Mouse (Mus musculus) neutrophil, adult 5-6 weeks (primary cell): ENCODE data around the gene Scn3b. TPM values are rescaled to one million over a fixed set of nuclear protein-coding genes. Genes with fewer than 3 reads are reported as not detected.

Source experiments
- ATAC-seq: fragments of 151-379, 151-347 bp; 2 replicates; pipeline ENCODE4 v1.8.0; 2017; ENCODE audit warnings: mild to moderate bottlenecking, moderate TSS enrichment; ENCODE audit not compliant: insufficient number of reproducible peaks, poor library complexity, low FRiP score, severe bottlenecking; ENCODE audit errors: extremely low read depth
- total RNA-seq: library from RNA; stranded (forward); fragments of 200-1000 nt; gene quantifications from 2 replicates; pipeline ENCODE4 v1.2.3, GENCODE M21; 2017

The Scn3b gene
- total RNA-seq = not detected in 2 replicates

- no peak for ATAC-seq
Measured at GRCm38 (mm10) chr9:40269103-40269861, at the start of gene Scn3b. TSS of gene Scn3b (plus strand) at chr9:40269217.

DNA sequence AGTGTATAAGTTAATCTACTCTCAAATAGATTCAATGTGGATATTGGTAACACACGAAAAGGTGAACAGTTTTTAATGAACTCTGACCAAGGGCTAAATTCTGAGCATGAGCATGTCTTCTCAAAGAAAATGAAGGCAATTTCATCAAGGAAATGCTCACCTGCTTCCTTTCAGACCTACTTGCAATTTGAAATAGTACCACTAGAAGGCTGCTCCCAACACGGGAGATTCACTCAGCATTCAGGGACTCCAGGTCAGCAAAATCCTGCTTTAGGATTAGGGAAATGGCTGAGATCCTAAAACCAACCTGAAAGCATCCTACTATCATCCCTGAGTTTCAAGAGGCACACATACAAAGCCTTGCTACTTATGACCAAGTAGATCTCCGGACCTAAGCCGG is 44.7 kb upstream of the Scn3b start:
- ATAC-seq = no peak

- ATAC-seq = no peak
Measured at GRCm38 (mm10) chr9:40227874-40228789, 40.9 kb upstream of the Scn3b start.

DNA sequence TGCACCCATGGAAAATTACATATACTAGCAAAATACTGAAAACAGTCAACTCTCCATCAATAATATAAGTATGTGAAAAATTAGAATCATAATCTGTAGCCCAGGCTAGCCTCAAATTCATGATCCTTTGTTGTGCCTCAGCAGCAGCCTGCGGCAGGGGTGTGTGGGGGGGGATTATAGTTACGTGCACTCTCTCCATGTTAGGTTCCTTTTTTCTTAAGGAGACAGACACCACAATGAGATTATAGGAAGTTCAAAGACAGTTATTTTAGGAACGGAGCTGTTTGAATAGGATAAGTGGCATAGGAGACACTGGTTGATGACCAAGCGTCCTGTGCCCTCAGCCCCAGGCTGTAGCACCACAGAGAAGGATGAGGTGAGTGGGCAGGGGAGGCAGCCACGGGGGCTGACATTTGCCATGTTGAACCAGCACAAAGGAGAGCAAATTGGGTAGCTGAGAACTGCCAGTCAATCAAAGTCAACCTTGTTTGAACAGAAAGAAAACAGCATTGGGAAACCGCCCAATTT is 40.1 kb upstream of the Scn3b start:
- no peak for ATAC-seq

GRCm38 (mm10) chr9:40229479-40229878 is 39.5 kb upstream of the Scn3b start:
- no peak for ATAC-seq

GRCm38 (mm10) chr9:40231019-40231418 is 38.0 kb upstream of the Scn3b start:
- no peak for ATAC-seq

- ATAC-seq = no peak
Measured at GRCm38 (mm10) chr9:40234233-40235072, 34.6 kb upstream of the Scn3b start.

DNA sequence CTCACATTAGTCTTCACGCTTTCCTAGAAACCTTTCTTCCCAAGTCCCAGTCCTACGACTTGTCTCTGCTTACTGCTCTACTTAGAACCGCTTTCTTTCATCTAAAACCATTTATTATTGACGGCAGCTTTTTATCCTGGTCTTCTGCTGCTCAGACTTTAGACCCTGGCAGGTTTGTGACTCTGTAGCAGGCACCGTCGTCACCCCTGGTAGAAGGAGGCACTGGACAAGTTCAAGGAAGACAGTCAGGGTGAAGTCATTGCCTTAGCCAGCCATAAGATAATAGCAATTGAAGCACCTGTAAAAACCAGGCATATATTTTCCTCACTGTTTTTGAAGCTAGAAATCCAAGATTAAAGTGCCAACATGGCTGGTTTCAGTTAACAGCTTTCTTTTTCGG is 33.8 kb upstream of the Scn3b start:
- no peak for ATAC-seq

- no peak for ATAC-seq
Measured at GRCm38 (mm10) chr9:40239749-40240148, 29.3 kb upstream of the Scn3b start.

DNA sequence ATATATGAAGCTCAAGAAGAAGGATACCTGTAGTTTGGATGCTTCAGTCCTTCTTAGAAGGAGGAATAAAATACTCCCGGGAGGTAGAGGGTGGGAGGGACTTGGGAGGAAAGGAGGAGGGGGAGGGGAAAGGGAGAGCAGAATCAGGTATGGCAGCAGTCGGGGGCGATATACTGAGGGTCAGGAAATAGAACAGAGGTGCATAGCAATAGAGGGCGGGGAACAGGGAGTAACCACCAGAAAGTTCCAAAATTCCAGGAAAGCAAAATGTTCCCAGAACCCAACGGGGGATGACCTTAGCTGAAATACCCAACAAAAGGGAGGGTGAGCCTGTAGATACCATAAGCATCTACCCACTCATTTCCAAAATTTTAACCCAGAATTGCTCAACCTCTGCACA is 28.7 kb upstream of the Scn3b start:
- ATAC-seq = no peak

GRCm38 (mm10) chr9:40241223-40241801 is 27.7 kb upstream of the Scn3b start:
- no peak for ATAC-seq

DNA sequence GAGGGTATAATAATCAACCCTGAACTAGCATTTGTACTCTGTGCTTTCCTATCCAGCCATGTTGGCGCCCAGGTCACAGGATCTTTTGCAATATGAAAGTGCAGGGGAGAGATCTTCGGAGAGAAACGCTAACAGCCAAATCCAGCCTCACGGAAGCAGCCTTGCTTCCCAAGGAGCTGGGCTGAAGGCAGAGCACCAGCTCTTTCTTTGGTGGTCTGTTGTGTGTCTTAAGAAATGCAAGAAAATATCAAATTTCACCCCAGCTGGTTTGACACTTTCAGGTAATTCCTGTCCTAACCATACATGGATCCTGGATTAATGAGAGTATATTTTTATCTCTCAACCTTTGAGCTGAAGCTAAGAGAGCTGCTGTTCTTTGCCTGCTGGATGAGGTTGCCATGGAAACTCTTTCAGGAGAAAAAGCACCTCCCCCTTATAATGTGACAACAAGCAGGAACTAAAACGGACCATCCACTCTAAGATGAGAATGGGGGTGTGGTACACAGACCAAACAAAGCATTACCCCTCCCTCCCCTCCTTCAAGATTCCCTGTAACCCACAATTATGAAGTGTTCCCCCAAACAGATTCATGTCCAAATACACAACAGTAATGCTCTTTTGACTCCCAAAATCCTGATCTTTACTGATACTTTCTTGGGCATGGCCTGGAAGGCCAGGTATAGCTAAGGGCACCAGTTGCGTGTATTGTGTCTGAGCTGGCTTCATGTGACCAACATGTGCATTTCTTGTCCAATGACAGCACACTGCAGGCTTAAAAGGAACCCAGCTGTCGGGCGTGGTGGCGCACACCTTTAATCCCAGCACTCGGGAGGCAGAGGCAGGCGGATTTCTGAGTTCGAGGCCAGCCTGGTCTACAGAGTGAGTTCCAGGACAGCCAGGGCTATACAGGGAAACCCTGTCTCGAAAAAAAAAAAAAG is 26.8 kb upstream of the Scn3b start:
- ATAC-seq = no peak

GRCm38 (mm10) chr9:40245466-40245865 is 23.6 kb upstream of the Scn3b start:
- ATAC-seq = no peak

GRCm38 (mm10) chr9:40245974-40246665 is 22.9 kb upstream of the Scn3b start:
- no peak for ATAC-seq

GRCm38 (mm10) chr9:40246702-40247101 is 22.3 kb upstream of the Scn3b start:
- no peak for ATAC-seq

DNA sequence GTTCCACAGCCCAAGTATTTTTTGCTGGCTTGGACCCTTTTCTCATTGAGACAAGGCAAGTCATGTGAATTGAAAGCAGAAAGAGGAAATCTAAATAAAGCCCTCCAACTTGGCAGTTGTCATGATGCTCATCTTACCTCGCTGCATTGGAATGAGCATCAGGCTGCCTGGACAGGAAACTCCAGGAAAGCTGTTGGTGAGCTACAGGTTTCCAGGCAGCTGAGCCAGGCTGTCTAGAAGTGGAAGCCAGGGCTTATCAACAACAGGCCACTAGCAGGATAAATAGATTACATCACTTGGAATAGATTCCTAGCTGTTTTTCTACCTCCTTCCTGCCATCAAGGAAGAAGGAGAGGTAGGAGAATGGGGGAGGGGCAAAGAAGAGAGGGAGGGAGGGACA is 19.9 kb upstream of the Scn3b start:
- ATAC-seq = no peak

DNA sequence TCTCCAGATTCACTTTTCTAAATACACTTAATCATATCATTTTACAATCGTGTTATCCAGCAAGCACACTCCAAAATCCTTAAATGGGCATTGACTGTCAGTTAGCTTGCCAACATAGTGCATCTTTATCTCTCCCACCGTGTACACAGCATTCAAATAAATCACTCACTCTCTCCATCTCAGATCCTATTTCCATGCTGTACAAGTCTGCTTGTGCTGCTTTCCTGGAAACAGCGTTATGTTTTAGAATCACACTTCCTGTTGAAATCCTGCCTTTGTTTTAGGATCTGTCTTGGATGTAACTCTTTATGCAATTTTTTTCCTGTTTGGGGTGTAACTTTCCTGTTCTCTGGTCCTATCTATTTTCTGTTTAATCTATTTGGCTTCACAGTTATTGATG is 16.6 kb upstream of the Scn3b start:
- no peak for ATAC-seq
